Mouse (Mus musculus): ENCODE data around the gene Syngr2. TPM values are rescaled to one million over a fixed set of nuclear protein-coding genes. Genes with fewer than 3 reads are reported as not detected.

The Syngr2 gene
- 104 and 140 TPM in 2 replicates for polyA plus RNA-seq (2012; rRNA removed; ENCODE audit: low replicate concordance)

GRCm38 (mm10) chr11:117809407-117810311 lies at the start of gene Syngr2, which contains the start of gene Gm20708:
Gene Syngr2 (plus strand): TSS chr11:117809668.
Gene Gm20708 (plus strand): TSS chr11:117809668.

DNA sequence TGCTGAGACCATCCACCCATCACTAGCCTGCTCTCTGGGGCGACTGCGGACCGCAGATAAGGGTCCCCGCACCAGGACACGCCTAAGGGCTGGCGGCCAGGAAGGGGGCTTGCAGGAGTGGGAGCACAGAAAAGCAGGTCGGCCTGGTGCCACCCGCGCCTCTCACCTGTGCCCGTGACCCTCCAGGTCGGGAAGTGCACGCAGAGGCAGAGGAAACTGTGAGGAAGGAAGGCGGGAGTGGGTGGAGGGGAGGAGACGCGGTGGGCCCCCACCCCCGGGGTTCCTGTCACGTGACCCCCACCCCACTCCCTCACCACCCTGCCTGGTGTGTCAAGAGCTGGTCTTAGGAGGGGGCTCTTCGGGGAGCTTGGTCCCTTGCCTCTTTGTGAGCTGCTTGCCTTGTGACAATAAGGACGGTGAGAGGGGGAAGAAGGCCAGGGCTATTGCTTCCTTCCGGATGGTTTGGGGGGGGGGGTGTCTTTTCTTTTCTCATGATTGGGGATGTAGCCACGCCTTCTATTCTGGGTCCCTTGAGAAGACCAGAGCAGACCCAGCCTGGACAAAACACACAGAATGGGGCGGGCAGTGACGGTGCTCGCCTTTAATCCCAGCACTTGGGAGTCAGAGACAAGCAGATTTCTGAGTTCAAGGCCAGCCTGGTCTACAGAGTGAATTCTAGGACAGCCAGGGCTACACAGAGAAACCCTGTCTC lies 27.3 kb upstream of the Syngr2 start, which contains the start of the genes Tmc8 and Tmc6:
Tmc8 (plus strand) TSS at position 84 of the 712 bp plus-strand sequence.
Tmc6 (minus strand) TSS at position 206 of the 712 bp plus-strand sequence.

DNA sequence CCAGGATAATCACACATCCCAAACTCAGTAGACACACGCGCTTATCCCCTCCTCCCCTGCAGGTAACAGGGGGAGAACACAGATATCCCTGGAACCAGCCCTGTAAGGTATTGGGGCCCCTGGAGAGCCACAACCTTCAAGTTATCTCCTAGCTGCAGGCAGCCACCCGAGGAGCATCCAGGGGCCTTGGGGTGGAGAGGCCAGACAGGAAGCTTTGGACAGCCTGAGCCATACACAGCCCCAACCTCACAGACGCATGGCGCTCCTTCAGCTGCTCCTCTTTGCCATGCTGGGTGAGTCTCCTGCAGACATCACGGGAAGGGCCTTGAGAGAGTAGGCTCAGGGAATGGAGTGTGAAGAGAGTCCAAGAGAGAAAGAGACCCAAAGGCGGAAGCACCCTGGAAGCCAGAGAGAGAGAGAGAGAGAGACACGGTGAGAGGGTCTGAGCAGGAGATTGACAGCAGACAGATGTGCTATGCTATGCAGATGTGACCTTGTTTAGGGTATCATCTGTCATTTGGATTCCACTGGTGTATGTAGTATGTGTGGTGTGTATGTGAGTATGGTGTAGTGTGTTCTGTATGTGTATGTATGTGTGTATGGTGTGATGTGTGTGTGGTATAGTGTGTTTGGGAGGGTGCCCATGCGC lies 11.8 kb upstream of the Syngr2 start, which contains the start of gene 6030468B19Rik:
6030468B19Rik (plus strand) TSS at position 150 of the 649 bp plus-strand sequence.

GRCm38 (mm10) chr11:117825333-117826101 lies 16.0 kb downstream of the Syngr2 start, which contains the start of the genes Afmid and Tk1:
Gene Afmid (plus strand): TSS chr11:117825924.
Gene Tk1 (minus strand): TSS chr11:117826092.

DNA sequence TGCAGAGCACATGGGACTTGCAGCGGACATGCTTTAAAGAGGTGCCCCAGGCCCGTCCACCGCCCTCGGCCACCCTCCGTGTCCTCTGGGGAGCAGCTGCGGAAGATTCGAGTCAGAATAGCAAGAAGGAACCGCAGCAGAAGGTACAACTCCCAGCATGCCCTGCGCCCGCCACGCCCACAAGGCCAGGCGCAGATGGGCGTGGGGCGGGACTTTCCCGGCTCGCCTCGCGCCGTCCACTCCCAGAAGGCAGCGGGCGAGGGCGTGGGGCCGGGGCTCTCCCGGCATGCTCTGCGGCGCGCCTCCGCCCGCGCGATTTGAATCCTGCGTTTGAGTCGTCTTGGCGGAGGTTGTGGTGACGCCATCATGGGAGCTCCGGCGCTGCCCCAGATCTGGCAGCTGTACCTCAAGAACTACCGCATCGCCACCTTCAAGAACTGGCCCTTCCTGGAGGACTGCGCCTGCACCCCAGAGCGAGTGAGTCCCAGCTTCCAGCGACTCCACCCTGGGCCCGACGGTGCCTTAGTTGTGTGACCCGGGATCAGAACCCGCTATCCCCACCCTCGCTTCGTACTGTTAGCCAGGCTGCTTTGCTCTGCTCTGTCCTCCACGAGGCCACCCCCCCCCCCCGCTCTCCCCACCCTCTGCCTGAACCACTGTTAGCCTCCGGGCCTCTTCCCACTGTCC lies 39.7 kb downstream of the Syngr2 start, which contains the start of gene Birc5:
Birc5 (plus strand) TSS at position 267 of the 687 bp plus-strand sequence.

GRCm38 (mm10) chr11:117860601-117861000 lies 51.1 kb downstream of the Syngr2 start, which contains the start of gene Tmem235:
Gene Tmem235 (plus strand): TSS chr11:117860752.

Other genes with a start within 250 kb of the Syngr2 start
- gene Tnrc6c, start 155.4 kb upstream of the Syngr2 start, polyA plus RNA-seq (2012; rRNA removed; ENCODE audit: low replicate concordance), result 20.3 and 38.3 TPM in 2 replicates
- 7.0 and 14.5 TPM in 2 replicates for gene Tmc8, start 27.6 kb upstream of the Syngr2 start, polyA plus RNA-seq (2012; rRNA removed; ENCODE audit: low replicate concordance)
- 34.4 and 55.4 TPM in 2 replicates for gene Tmc6, start 27.5 kb upstream of the Syngr2 start, polyA plus RNA-seq (2012; rRNA removed; ENCODE audit: low replicate concordance)
- 0.12 TPM in 1 of 2 replicates, not detected in the other for gene 6030468B19Rik, start 12.0 kb upstream of the Syngr2 start, polyA plus RNA-seq (2012; rRNA removed; ENCODE audit: low replicate concordance)
- 0.13 TPM in 1 of 2 replicates, not detected in the other for gene Gm20708, start within 50 bp of the Syngr2 start, polyA plus RNA-seq (2012; rRNA removed; ENCODE audit: low replicate concordance)
- 5.9 and 9.7 TPM in 2 replicates for gene Afmid, start 16.3 kb downstream of the Syngr2 start, polyA plus RNA-seq (2012; rRNA removed; ENCODE audit: low replicate concordance)
- gene Tk1, start 16.4 kb downstream of the Syngr2 start, polyA plus RNA-seq (2012; rRNA removed; ENCODE audit: low replicate concordance), result 4.8 and 39.0 TPM in 2 replicates
- gene Birc5, start 39.6 kb downstream of the Syngr2 start, polyA plus RNA-seq (2012; rRNA removed; ENCODE audit: low replicate concordance), result 1.3 and 9.5 TPM in 2 replicates
- gene Tmem235, start 51.1 kb downstream of the Syngr2 start, polyA plus RNA-seq (2012; rRNA removed; ENCODE audit: low replicate concordance), result not detected in 2 replicates
- gene Tha1, start 63.8 kb downstream of the Syngr2 start, polyA plus RNA-seq (2012; rRNA removed; ENCODE audit: low replicate concordance), result 12.1 and 13.3 TPM in 2 replicates
- gene Socs3, start 160.4 kb downstream of the Syngr2 start, polyA plus RNA-seq (2012; rRNA removed; ENCODE audit: low replicate concordance), result 8.3 and 24.4 TPM in 2 replicates
- 47.5 and 54.3 TPM in 2 replicates for gene Pgs1, start 176.6 kb downstream of the Syngr2 start, polyA plus RNA-seq (2012; rRNA removed; ENCODE audit: low replicate concordance)